Mouse (Mus musculus) midbrain, embryonic 16.5 days (tissue): ENCODE results near the gene Shroom1. TPM values are rescaled to one million over a fixed set of nuclear protein-coding genes. Genes with fewer than 3 reads are reported as not detected.
A peak's percentile ranks its signal among the peaks of the same experiment; 100 is the strongest.

ENCODE experiments used
- ATAC-seq: fragments of 200-750 bp; cut with Nextera tagmentation; 2 replicates; pipeline ENCODE4 v1.8.0; 2017; ENCODE audit warnings: moderate TSS enrichment
- H3K27ac ChIP-seq: fragments of 300-500 bp; sonication (generic); 2 replicates; pipeline ENCODE4 v1.5.1; 2014; ENCODE audit warnings: mild to moderate bottlenecking, low read length, mixed read lengths
- H3K27me3 ChIP-seq: fragments of 300-500 bp; sonication (generic); 2 replicates; pipeline ENCODE4 v1.6.1; 2014; ENCODE audit warnings: low read depth, low read length, mixed read lengths; ENCODE audit not compliant: control insufficient read depth, insufficient read depth
- H3K36me3 ChIP-seq: fragments of 300-500 bp; sonication (generic); 2 replicates; pipeline ENCODE4 v1.6.1; 2014; ENCODE audit warnings: mild to moderate bottlenecking, low read length, moderate library complexity, mixed read lengths; ENCODE audit not compliant: control insufficient read depth, insufficient read depth
- H3K4me1 ChIP-seq: fragments of 300-500 bp; sonication (generic); 2 replicates; pipeline ENCODE4 v1.6.1; 2014; ENCODE audit warnings: mild to moderate bottlenecking, low read length, mixed read lengths; ENCODE audit not compliant: control insufficient read depth, insufficient read depth
- H3K4me2 ChIP-seq: fragments of 300-500 bp; sonication (generic); 2 replicates; pipeline ENCODE4 v1.6.1; 2014; ENCODE audit warnings: mild to moderate bottlenecking, low read length, mixed read lengths
- H3K4me3 ChIP-seq: fragments of 300-500 bp; sonication (generic); 2 replicates; pipeline ENCODE4 v1.5.1; 2014; ENCODE audit warnings: low read depth, mild to moderate bottlenecking, low read length, moderate library complexity, mixed read lengths
- H3K9ac ChIP-seq: fragments of 300-500 bp; sonication (generic); 2 replicates; pipeline ENCODE4 v1.6.1; 2014; ENCODE audit warnings: low read depth, low read length, mixed read lengths
- H3K9me3 ChIP-seq: fragments of 300-500 bp; sonication (generic); replicated peaks from 2 replicates; pipeline ENCODE4 v1.6.1; 2014; ENCODE audit warnings: mild to moderate bottlenecking, low read length, mixed read lengths; ENCODE audit not compliant: control insufficient read depth, poor library complexity, severe bottlenecking
- WGBS: fragments of 180-500 bp; shearing (Covaris S2); extraction: QIAGEN DNeasy Blood & Tissue Kit; methylation state at CpG from one replicate; pipeline ENCODE4 v1.1.7; 2014; 5-methylcytosine and 5-hydroxymethylcytosine counted together
- polyA plus RNA-seq: library from polyadenylated mRNA; unstranded; fragments of >200 nt; fragmentation: Nextera tagmentation; extraction: Ambion mirVana; gene quantifications from 2 replicates; pipeline ENCODE4 v1.2.1, GENCODE M21; 2015

Shroom1 gene
- polyA plus RNA-seq, 1 experiment from 2014 or later, result 4.5 TPM

DNA sequence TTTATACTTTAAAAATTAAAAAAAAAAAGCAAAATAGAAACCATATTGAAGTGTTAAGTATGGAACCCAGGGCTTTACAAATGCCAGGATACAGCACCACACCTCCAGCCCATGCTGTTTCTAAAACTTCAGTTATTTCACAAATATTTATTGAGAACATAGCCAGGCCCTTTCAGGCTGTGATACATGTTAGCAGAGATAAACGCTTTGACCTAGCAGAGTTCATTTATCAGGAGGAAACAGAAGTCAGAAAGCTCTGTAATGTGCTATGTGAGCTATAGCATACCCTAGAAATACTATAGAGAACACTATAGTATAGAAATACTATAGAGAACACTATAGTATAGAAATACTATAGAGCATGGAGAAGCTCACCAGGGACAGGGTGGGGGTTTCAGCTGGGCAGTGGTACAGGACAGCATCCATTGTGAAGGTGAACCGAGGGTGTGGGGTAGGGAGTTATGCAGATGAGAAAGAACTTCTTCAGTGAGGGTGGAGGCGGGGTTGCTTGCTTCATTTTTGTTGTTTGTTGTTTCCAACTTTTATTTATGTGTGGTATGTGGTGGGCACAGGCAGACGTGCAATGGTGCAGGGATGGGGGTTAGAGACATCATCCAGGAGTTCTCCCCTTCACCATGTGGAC lies 24.2 kb downstream of the Shroom1 start:
- no peak for ATAC-seq
- Histone ChIP-seq H3K4me1 (peaks cover 11% of the 10 kb centered on the region; the same call in 1 of the 2 replicates), H3K27ac (no peak overlapping the region), H3K27me3 (peaks cover 42% of the 10 kb centered on the region), H3K36me3 (no peaks in the 10 kb centered on the region), H3K9ac (no peak overlapping the region), H3K9me3 (no peaks in the 10 kb centered on the region), H3K4me2 (no peak overlapping the region), H3K4me3 (no peak overlapping the region)
- 76% methylated on average over 4 of the region's 4 CpGs for WGBS

DNA sequence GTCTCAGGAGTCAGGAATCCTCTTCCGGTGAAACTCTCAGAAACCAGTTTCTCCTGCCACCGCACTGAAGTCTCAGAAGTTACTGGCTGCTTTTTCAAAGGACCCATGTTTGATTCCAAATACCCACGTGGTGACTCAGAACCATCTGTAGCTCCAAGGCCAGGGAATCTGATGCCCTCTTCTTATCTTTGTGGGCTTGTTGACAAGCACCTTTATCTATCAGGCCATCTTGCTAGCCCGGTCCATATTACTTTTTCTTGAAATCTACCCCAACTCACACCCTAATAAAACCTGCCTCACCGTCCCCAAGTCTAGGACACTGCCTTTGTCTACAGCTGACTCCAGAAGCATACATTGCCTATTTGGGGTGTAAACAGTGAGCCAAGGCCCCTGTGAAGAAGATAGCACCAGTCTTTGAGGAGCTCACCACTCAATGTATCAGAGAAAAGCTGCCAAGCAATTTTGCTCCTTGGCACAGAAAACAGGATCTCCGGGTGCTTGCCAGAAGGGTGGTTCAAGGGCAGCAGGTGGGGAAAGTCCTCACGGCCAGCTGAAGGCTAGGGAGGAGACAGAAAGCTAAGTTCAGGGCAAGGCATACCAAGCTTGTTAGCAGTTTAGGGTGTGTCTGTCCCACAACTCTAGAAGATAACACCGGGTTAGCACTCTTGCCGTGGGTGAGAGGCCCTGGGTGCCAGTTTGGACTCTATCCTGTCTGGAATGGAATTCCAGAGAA lies 26.3 kb downstream of the Shroom1 start:
- Histone ChIP-seq H3K9me3 (no peaks in the 10 kb centered on the region), H3K27ac (no peak overlapping the region), H3K4me1 (peaks cover 16% of the 10 kb centered on the region; the same call in 1 of the 2 replicates), H3K4me2 (no peak overlapping the region), H3K9ac (no peak overlapping the region), H3K4me3 (no peak overlapping the region), H3K36me3 (no peaks in the 10 kb centered on the region), H3K27me3 (peaks cover 52% of the 10 kb centered on the region)
- 75% methylated on average over 9 of the region's 9 CpGs for WGBS
- ATAC-seq, result no peak

DNA sequence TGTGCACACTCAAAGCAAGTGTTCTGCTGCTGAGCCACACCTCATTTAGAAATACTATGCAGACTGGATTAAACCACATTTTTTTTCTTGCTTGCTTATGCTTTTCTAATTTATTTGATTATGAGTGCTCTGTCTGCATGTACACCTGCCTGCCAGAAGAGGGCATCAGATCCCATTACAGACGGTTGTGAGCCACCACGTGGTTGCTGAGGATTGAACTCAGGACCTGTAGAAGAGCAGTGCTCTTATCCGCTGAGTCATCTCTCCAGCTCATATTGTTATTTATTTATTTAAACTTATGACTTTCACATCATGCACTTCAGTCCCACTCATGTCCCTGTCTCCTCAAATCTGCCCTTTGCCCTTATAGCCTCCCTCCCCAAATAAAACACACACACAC lies 28.7 kb downstream of the Shroom1 start:
- Histone ChIP-seq H3K36me3 (no peaks in the 10 kb centered on the region), H3K4me1 (peaks cover 6% of the 10 kb centered on the region; the same call in 1 of the 2 replicates), H3K4me2 (no peak overlapping the region), H3K27ac (no peak overlapping the region), H3K9me3 (no peaks in the 10 kb centered on the region), H3K4me3 (no peak overlapping the region), H3K27me3 (peaks cover 32% of the 10 kb centered on the region), H3K9ac (no peak overlapping the region)
- 46% methylated on average over 3 of the region's 3 CpGs for WGBS
- ATAC-seq, result no peak

DNA sequence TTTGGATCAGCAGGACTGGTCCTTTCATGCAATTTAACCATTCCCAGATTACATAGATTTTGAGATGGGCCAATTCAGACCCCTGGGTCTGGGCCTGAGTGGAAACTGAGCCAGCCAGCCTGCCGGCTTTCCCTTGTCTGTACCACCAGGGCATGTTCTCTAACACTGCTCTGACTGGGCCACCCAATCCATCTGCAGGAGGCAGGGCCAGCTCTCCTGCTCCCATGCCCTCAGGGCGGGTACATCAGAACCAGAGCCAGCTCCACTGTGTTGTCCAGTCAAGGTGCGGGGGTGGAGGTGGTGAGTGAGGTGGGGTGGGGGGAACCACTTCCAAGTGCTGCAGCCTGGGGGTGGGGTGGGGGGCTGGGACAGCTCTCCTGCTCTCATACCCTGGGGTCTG lies 29.3 kb downstream of the Shroom1 start:
- no peaks in the 10 kb centered on the region for H3K36me3 ChIP-seq
- no peaks in the 10 kb centered on the region for H3K9me3 ChIP-seq
- peaks cover 28% of the 10 kb centered on the region for H3K27me3 ChIP-seq
- peaks cover 6% of the 10 kb centered on the region; the same call in 1 of the 2 replicates for H3K4me1 ChIP-seq
- peak; percentile 42; the same call in 1 of the 2 replicates for ATAC-seq
- no peak overlapping the region for H3K27ac ChIP-seq
- no peak overlapping the region for H3K9ac ChIP-seq
- WGBS, result 62% methylated on average over 3 of the region's 3 CpGs
- no peak overlapping the region for H3K4me3 ChIP-seq
- no peak overlapping the region for H3K4me2 ChIP-seq

DNA sequence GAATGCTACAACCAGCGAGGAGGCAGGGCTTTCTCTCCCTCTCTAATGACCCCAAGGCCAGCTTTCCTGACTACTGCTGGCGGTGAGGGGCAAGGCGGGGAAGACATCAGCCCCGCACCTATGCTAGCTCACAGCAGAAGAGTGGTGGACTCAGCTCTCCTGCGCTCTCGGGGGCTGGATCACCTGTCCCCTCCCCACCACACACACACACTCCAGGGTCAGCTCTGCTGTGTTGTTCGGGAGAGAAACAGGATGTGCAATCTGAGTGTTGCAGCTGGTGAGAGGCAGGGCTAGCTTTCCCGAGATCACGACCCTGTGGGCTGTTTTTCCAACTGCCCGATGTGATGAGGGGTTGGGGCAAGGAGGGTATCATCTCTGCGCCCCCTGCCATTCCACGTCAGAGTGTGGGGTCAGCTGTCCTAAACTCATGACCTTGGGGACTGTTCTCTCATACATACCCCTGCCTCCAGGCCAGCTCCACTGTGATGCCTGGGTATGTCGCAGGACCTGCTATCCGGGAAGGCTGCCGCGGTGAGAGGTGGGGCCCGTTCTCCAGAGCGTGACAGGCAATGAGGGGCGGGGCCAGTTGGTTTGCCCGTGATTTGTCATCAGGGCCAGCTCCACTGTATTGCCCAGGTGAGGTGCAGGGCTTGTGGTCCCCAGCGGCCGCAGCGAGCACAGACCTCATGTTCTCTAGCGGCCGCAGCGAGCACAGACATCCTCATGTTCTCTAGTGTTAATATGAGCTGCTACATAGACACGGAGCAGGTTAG lies 30.0 kb downstream of the Shroom1 start:
- Histone ChIP-seq H3K4me2 (peak overlapping the region; percentile 56), H3K9ac (peak overlapping the region; percentile 54; the same call in 1 of the 2 replicates), H3K4me3 (peak overlapping the region; percentile 32), H3K27me3 (peaks cover 25% of the 10 kb centered on the region), H3K9me3 (no peaks in the 10 kb centered on the region), H3K27ac (no peak overlapping the region), H3K4me1 (peaks cover 6% of the 10 kb centered on the region; the same call in 1 of the 2 replicates), H3K36me3 (no peaks in the 10 kb centered on the region)
- 16% methylated on average over 27 of the region's 27 CpGs for WGBS
- peak; percentile 47 for ATAC-seq

DNA sequence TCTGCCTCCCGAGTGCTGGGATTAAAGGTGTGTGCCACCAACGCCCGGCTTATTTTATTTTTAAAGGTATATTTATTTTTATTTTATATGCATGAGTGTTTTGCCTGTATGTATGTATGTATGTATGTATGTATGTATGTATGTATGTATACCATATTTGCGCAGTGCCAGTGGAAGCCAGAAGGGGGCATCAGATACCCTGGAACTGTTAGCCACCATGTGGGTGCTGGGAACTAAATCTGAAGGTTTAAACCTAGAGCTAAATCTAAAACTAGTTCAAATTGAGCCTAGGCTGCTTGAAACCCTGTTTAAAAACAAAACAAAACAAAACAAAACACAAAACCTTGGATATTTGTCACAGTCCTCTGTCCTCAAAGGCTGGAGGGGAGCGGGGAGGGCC lies 32.0 kb downstream of the Shroom1 start:
- Histone ChIP-seq H3K4me1 (peaks cover 6% of the 10 kb centered on the region; the same call in 1 of the 2 replicates), H3K9ac (no peak overlapping the region), H3K4me2 (no peak overlapping the region), H3K27me3 (peaks cover 21% of the 10 kb centered on the region), H3K36me3 (no peaks in the 10 kb centered on the region), H3K27ac (no peak overlapping the region), H3K4me3 (no peak overlapping the region), H3K9me3 (no peaks in the 10 kb centered on the region)
- 84% methylated on average over 5 of the region's 5 CpGs for WGBS
- no peak for ATAC-seq

DNA sequence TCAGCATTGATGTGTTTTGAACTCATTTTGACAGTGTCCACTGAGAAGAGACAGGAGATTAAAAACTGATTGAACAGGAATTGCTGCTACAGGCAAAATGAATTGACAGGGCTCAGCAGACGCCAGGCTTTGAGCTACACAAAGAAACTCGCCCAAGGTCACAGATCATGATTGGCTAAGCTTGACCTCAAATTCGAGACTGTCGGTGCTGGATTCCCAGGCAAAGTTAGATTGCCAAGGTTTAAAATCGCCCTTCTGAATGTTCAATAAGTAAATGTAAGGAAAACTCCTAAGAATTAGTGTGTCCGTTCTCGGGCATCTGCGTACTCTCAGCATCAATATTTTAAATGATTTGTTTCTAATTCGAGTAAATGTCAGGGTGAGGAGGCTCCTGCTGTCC lies 32.4 kb downstream of the Shroom1 start:
- Histone ChIP-seq H3K4me1 (peaks cover 6% of the 10 kb centered on the region; the same call in 1 of the 2 replicates), H3K4me2 (no peak overlapping the region), H3K36me3 (no peaks in the 10 kb centered on the region), H3K27me3 (peaks cover 21% of the 10 kb centered on the region), H3K9me3 (no peaks in the 10 kb centered on the region), H3K4me3 (no peak overlapping the region), H3K9ac (no peak overlapping the region), H3K27ac (no peak overlapping the region)
- 49% methylated on average over 9 of the region's 9 CpGs for WGBS
- no peak for ATAC-seq

DNA sequence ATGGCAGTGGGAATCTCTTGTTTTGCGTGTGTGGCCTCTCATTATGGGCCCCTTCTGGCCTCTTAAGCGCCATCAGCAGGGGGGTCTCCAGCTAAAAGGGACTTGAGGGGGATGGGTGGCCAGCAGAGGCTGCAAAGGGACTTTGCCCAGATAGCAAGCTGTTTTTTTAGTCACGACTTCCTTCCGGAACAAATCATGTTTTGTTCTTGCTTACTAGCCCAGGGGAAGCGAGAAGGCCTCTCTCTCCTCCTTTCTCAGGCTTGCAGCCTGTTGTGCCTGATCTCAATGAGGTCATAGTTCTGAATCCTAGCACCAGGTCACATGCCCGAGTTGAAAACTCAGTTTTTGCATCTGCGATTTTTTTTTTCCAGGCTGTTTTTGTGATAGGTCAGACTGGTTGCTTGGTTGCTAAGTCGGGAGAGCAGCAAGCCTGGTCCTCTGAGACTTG lies 35.0 kb downstream of the Shroom1 start:
- Histone ChIP-seq H3K9me3 (no peaks in the 10 kb centered on the region), H3K4me3 (no peak overlapping the region), H3K9ac (no peak overlapping the region), H3K27ac (no peak overlapping the region), H3K4me1 (peaks cover 3% of the 10 kb centered on the region; the same call in 1 of the 2 replicates), H3K4me2 (no peak overlapping the region), H3K27me3 (peaks cover 12% of the 10 kb centered on the region), H3K36me3 (no peaks in the 10 kb centered on the region)
- no peak for ATAC-seq
- 4% methylated on average over 8 of the region's 8 CpGs for WGBS
